Mouse (Mus musculus): ENCODE data around the gene Ppp1r3f.

The Ppp1r3f gene

GRCm38 (mm10) chrX:7553474-7553873 is 20.6 kb downstream of the Ppp1r3f start:
- no peak for DNase-seq (ENCODE audit: low read depth, low spot score)

- no peak for DNase-seq (ENCODE audit: low read depth, low spot score)
Observed at GRCm38 (mm10) chrX:7524961-7525360, 49.1 kb downstream of the Ppp1r3f start.
